Mouse (Mus musculus): ENCODE data around the gene H2al1f.
"Not testable (repeated sequence)": the region's sequence is repeated elsewhere in the genome, so short reads cannot be mapped to it uniquely, and the experiment has no call there.

DNA sequence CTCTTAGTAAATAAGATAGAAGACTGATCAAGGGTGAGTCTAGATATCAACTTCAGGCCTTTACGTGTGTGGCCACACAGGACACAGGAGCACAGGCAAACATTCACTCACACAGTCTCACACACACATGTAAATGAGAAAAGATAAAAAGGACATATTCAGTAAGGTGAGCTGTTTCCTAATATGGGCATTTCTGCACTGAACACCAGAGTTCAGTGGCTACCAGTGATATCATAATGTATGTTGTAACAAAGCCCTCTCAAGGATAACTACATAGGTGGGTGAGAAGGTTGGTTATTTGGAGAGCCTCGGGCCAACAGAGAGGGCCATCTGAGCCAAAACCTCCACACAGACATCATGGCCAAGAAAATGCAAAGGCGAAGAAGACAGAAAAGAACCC is 3.3 kb upstream of the H2al1f start, which contains the start of gene H2al1e:
- not testable (repeated sequence) for TF ChIP-seq POLR2A (IDR thresholded peaks at IDR 0.05; ENCODE audit: low read depth, low read length); CTCF (IDR thresholded peaks at IDR 0.05; ENCODE audit: extremely low read depth, insufficient read length, insufficient replicate concordance, low read depth, low read length)
